Mouse (Mus musculus) liver, embryonic 16.5 days (tissue): ENCODE results near the gene Naa15. TPM values are rescaled to one million over a fixed set of nuclear protein-coding genes. Genes with fewer than 3 reads are reported as not detected.
A peak's percentile ranks its signal among the peaks of the same experiment; 100 is the strongest.

Experiments
- ATAC-seq: fragments of 200-750 bp; cut with Nextera tagmentation; 2 replicates; pipeline ENCODE4 v1.8.0; 2017; ENCODE audit warnings: low read depth, mild to moderate bottlenecking, moderate number of reproducible peaks, moderate library complexity
- H3K27ac ChIP-seq: fragments of 300-500 bp; sonication (generic); 2 replicates; pipeline ENCODE4 v1.5.1; 2014; ENCODE audit warnings: mild to moderate bottlenecking, low read length
- H3K27me3 ChIP-seq: fragments of 300-500 bp; sonication (generic); 2 replicates; pipeline ENCODE4 v1.6.1; 2014; ENCODE audit warnings: low read depth, low read length, mixed read lengths; ENCODE audit not compliant: control insufficient read depth, insufficient read depth
- H3K36me3 ChIP-seq: fragments of 300-500 bp; sonication (generic); 2 replicates; pipeline ENCODE4 v1.6.1; 2014; ENCODE audit warnings: mild to moderate bottlenecking; ENCODE audit not compliant: control insufficient read depth, insufficient read depth
- H3K4me1 ChIP-seq: fragments of 300-500 bp; sonication (generic); 2 replicates; pipeline ENCODE4 v1.6.1; 2014; ENCODE audit warnings: low read depth, low read length, mixed read lengths; ENCODE audit not compliant: control insufficient read depth
- H3K4me2 ChIP-seq: fragments of 300-500 bp; sonication (generic); 2 replicates; pipeline ENCODE4 v1.6.1; 2014; ENCODE audit warnings: low read depth, low read length, mixed read lengths
- H3K4me3 ChIP-seq: fragments of 300-500 bp; sonication (generic); 2 replicates; pipeline ENCODE4 v1.5.1; 2014; ENCODE audit warnings: low read depth, mild to moderate bottlenecking, low read length
- H3K9ac ChIP-seq: fragments of 300-500 bp; sonication (generic); 2 replicates; pipeline ENCODE4 v1.6.1; 2014; ENCODE audit warnings: low read depth, low read length
- H3K9me3 ChIP-seq: fragments of 300-500 bp; sonication (generic); replicated peaks from 2 replicates; pipeline ENCODE4 v1.6.1; 2016; ENCODE audit warnings: low read length; ENCODE audit not compliant: control insufficient read depth
- WGBS: fragments of 180-500 bp; shearing (Covaris S2); extraction: QIAGEN DNeasy Blood & Tissue Kit; methylation state at CpG from one replicate; pipeline ENCODE4 v1.1.7; 2014; ENCODE audit not compliant: insufficient replicate concordance; 5-methylcytosine and 5-hydroxymethylcytosine counted together
- polyA plus RNA-seq: library from polyadenylated mRNA; unstranded; fragments of >200 nt; fragmentation: Nextera tagmentation; extraction: Ambion mirVana; gene quantifications from 2 replicates; pipeline ENCODE4 v1.2.1, GENCODE M21; 2015

The Naa15 gene
- polyA plus RNA-seq: 15.3 and 16.3 TPM in 2 replicates

- Histone ChIP-seq H3K4me2 (peak within 1 kb of the TSS; percentile 82), H3K27ac (peak within 1 kb of the TSS; percentile 96), H3K9ac (peak within 1 kb of the TSS; percentile 97), H3K4me1 (peaks cover 26% of the 10 kb centered on the region), H3K4me3 (peak within 1 kb of the TSS; percentile 97), H3K36me3 (no peaks in the 10 kb centered on the region), H3K9me3 (no peaks in the 10 kb centered on the region), H3K27me3 (no peaks in the 10 kb centered on the region)
- WGBS: 3% methylated on average over 43 of the region's 43 CpGs
- ATAC-seq: peak; percentile 94
Observed at GRCm38 (mm10) chr3:51415098-51416072, at the start of gene Naa15. Gene Naa15 (plus strand): TSS chr3:51415148.

- WGBS: 3% methylated on average over 3 of the region's 3 CpGs
- Histone ChIP-seq H3K27ac (peak overlapping the region; percentile 45; the same call in 1 of the 2 replicates), H3K4me3 (peak overlapping the region; percentile 53; the same call in 1 of the 2 replicates), H3K9ac (no peak overlapping the region), H3K27me3 (no peaks in the 10 kb centered on the region), H3K4me2 (peak overlapping the region; percentile 80), H3K4me1 (peaks cover 47% of the 10 kb centered on the region), H3K36me3 (no peaks in the 10 kb centered on the region), H3K9me3 (no peaks in the 10 kb centered on the region)
- ATAC-seq: no peak
Observed at GRCm38 (mm10) chr3:51365517-51365882, 49.4 kb upstream of the Naa15 start.

- no peaks in the 10 kb centered on the region for H3K9me3 ChIP-seq
- WGBS: 21% methylated on average over 4 of the region's 4 CpGs
- peak; percentile 59 for ATAC-seq
- H3K36me3 ChIP-seq: no peaks in the 10 kb centered on the region
- peak overlapping the region; percentile 46 for H3K4me2 ChIP-seq
- no peaks in the 10 kb centered on the region for H3K27me3 ChIP-seq
- H3K4me1 ChIP-seq: peaks cover 40% of the 10 kb centered on the region
- no peak overlapping the region for H3K9ac ChIP-seq
- H3K4me3 ChIP-seq: 0 out of 2 replicates have a peak overlapping the region, but pooled peaks have one; percentile 23
- H3K27ac ChIP-seq: peak overlapping the region; percentile 71
Observed at GRCm38 (mm10) chr3:51366926-51367325, 48.0 kb upstream of the Naa15 start.

- no peaks in the 10 kb centered on the region for H3K36me3 ChIP-seq
- no peak overlapping the region for H3K9ac ChIP-seq
- no peak overlapping the region for H3K27ac ChIP-seq
- H3K4me3 ChIP-seq: no peak overlapping the region
- no peaks in the 10 kb centered on the region for H3K9me3 ChIP-seq
- peaks cover 40% of the 10 kb centered on the region for H3K4me1 ChIP-seq
- H3K4me2 ChIP-seq: no peak overlapping the region
- ATAC-seq: no peak
- 45% methylated on average over 4 of the region's 4 CpGs for WGBS
- no peaks in the 10 kb centered on the region for H3K27me3 ChIP-seq
Observed at GRCm38 (mm10) chr3:51368011-51368410, 46.9 kb upstream of the Naa15 start.

GRCm38 (mm10) chr3:51371826-51372225 lies 43.1 kb upstream of the Naa15 start:
- 64% methylated on average over 2 of the region's 2 CpGs for WGBS
- ATAC-seq: no peak
- H3K4me2 ChIP-seq: no peak overlapping the region
- no peaks in the 10 kb centered on the region for H3K36me3 ChIP-seq
- no peak overlapping the region for H3K9ac ChIP-seq
- H3K27me3 ChIP-seq: no peaks in the 10 kb centered on the region
- H3K4me1 ChIP-seq: peaks cover 24% of the 10 kb centered on the region
- H3K4me3 ChIP-seq: no peak overlapping the region
- H3K9me3 ChIP-seq: no peaks in the 10 kb centered on the region
- H3K27ac ChIP-seq: no peak overlapping the region

GRCm38 (mm10) chr3:51372883-51373282 lies 42.1 kb upstream of the Naa15 start:
- H3K27me3 ChIP-seq: no peaks in the 10 kb centered on the region
- no peaks in the 10 kb centered on the region for H3K9me3 ChIP-seq
- H3K4me3 ChIP-seq: no peak overlapping the region
- WGBS: 50% methylated on average over 5 of the region's 5 CpGs
- H3K9ac ChIP-seq: no peak overlapping the region
- H3K4me2 ChIP-seq: no peak overlapping the region
- ATAC-seq: no peak
- peaks cover 13% of the 10 kb centered on the region for H3K4me1 ChIP-seq
- no peak overlapping the region for H3K27ac ChIP-seq
- no peaks in the 10 kb centered on the region for H3K36me3 ChIP-seq

GRCm38 (mm10) chr3:51373544-51373943 lies 41.4 kb upstream of the Naa15 start:
- Histone ChIP-seq H3K4me1 (peaks cover 10% of the 10 kb centered on the region), H3K4me3 (no peak overlapping the region), H3K27me3 (no peaks in the 10 kb centered on the region), H3K9me3 (no peaks in the 10 kb centered on the region), H3K9ac (no peak overlapping the region), H3K27ac (no peak overlapping the region), H3K36me3 (no peaks in the 10 kb centered on the region), H3K4me2 (no peak overlapping the region)
- WGBS: 60% methylated on average over 5 of the region's 5 CpGs
- ATAC-seq: no peak

- peak; percentile 74 for ATAC-seq
- Histone ChIP-seq H3K9ac (no peak overlapping the region), H3K4me3 (no peak overlapping the region), H3K27ac (peak overlapping the region; percentile 39), H3K9me3 (no peaks in the 10 kb centered on the region), H3K4me2 (no peak overlapping the region), H3K4me1 (peaks cover 16% of the 10 kb centered on the region), H3K27me3 (no peaks in the 10 kb centered on the region), H3K36me3 (no peaks in the 10 kb centered on the region)
- 34% methylated on average over 19 of the region's 19 CpGs for WGBS
Observed at GRCm38 (mm10) chr3:51375307-51376265, 39.4 kb upstream of the Naa15 start.
